Mouse (Mus musculus): Measurements from ENCODE around the gene Gm20388. TPM values are rescaled to one million over a fixed set of nuclear protein-coding genes. Genes with fewer than 3 reads are reported as not detected.

Gm20388 gene
- polyA plus RNA-seq, 1 experiment from 2014 or later, result 12.4 TPM

DNA sequence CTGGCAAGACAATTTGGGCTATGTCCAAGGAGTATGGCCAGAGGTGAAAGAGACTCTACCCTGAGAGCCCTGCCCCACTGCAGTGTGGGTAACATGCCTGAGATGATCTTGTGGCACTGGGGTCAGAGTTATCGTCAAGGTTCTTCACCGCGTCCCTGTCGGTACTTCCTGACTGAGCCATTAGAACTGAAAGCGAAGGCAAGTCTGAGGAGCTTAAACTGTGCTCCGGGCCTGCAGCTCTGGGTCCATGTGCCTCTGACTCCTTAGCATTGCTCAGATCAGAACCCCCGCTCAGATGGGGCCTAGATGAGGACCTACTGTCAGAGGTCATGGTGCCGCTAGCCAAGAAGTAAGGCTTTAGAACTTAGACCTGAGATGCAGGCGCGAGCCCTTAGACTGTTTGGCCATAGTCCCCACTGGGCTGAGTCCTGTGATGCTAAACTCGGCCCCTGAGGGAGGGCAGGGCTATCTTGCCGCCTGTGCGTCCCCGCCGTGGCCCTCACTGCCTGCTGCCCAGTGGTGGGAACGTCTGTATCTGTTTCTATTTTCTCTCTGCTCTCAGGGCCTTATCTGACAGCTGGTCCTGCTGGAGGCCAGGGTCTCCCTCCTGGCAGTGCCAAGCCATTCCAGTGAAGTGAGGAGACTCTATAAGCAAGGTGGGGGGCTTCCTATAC is 2389.1 kb downstream of the Gm20388 start:
- Histone ChIP-seq H3K27me3 (replicated peaks; ENCODE audit: control insufficient read depth, insufficient read depth, low read length) (no peaks in the 10 kb centered on the region), H3K9ac (ENCODE audit: low read depth, low read length) (no peak overlapping the region), H3K4me2 (ENCODE audit: low read length) (no peak overlapping the region), H3K27ac (ENCODE audit: low read depth, low read length) (no peak overlapping the region), H3K4me1 (ENCODE audit: control insufficient read depth, insufficient read depth, low read depth, low read length) (peaks cover 21% of the 10 kb centered on the region), H3K36me3 (ENCODE audit: control insufficient read depth, insufficient read depth, low read length) (no peaks in the 10 kb centered on the region), H3K4me3 (ENCODE audit: low read length) (no peak overlapping the region), H3K9me3 (ENCODE audit: control insufficient read depth, low read length) (no peaks in the 10 kb centered on the region)
- WGBS, result 69% methylated on average over 16 of the region's 16 CpGs
- ATAC-seq, result no peak

DNA sequence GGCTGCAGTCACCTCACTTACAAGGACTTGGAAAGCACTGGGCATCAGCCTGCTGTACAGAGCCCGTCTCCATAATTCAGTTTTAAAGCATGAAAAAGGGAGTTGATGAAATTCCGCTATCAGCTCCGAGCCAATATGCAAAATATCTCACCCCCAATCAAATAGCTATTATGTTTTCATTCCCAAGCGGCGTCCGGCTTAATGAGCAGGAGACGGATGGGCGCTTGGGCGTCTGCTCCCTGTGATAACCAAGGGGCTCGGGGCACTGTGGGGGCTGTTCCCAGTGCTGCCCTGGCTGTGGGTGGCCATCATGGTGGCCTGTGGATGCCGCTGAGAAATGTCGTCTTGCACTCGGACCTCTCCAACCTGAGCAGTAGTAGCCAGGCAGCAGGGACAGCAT is 2390.4 kb downstream of the Gm20388 start:
- no peaks in the 10 kb centered on the region for H3K36me3 ChIP-seq (ENCODE audit: control insufficient read depth, insufficient read depth, low read length)
- H3K9ac ChIP-seq (ENCODE audit: low read depth, low read length), result no peak overlapping the region
- ATAC-seq, result no peak
- 58% methylated on average over 13 of the region's 13 CpGs for WGBS
- H3K4me2 ChIP-seq (ENCODE audit: low read length), result no peak overlapping the region
- H3K4me3 ChIP-seq (ENCODE audit: low read length), result no peak overlapping the region
- H3K27me3 ChIP-seq (replicated peaks; ENCODE audit: control insufficient read depth, insufficient read depth, low read length), result no peaks in the 10 kb centered on the region
- H3K9me3 ChIP-seq (ENCODE audit: control insufficient read depth, low read length), result no peaks in the 10 kb centered on the region
- H3K4me1 ChIP-seq (ENCODE audit: control insufficient read depth, insufficient read depth, low read depth, low read length), result peaks cover 18% of the 10 kb centered on the region
- no peak overlapping the region for H3K27ac ChIP-seq (ENCODE audit: low read depth, low read length)

- Histone ChIP-seq H3K27me3 (replicated peaks; ENCODE audit: control insufficient read depth, insufficient read depth, low read length) (no peaks in the 10 kb centered on the region), H3K4me2 (ENCODE audit: low read length) (no peak overlapping the region), H3K36me3 (ENCODE audit: control insufficient read depth, insufficient read depth, low read length) (no peaks in the 10 kb centered on the region), H3K9me3 (ENCODE audit: control insufficient read depth, low read length) (no peaks in the 10 kb centered on the region), H3K4me1 (ENCODE audit: control insufficient read depth, insufficient read depth, low read depth, low read length) (peaks cover 14% of the 10 kb centered on the region; the same call in 1 of the 2 replicates), H3K4me3 (ENCODE audit: low read length) (no peak overlapping the region), H3K9ac (ENCODE audit: low read depth, low read length) (no peak overlapping the region), H3K27ac (ENCODE audit: low read depth, low read length) (0 out of 2 replicates have a peak overlapping the region, but pooled peaks have one; percentile 20)
- ATAC-seq, result no peak
- 76% methylated on average over 5 of the region's 5 CpGs for WGBS
Measured at GRCm38 (mm10) chr8:122301866-122302265, 2391.2 kb downstream of the Gm20388 start.

DNA sequence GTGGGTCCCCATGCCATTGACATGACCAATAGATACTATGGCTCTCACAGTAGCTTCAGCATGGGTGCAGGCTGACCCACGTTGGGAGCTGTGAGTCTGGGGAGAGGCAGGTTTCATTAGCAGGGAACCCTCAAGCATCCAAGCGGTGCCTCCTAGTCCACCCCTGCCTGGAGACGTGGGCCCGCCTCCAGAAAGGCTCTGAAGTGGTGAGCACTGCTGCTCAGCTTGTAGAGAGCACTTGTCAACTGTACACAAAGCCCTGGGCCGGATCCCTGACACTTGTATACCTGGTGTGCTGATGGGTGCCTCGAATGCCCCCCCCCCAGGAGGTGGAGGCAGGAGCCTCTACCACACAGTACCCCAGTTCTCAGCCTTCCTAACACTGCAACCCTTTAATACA is 2392.8 kb downstream of the Gm20388 start:
- H3K9ac ChIP-seq (ENCODE audit: low read depth, low read length), result no peak overlapping the region
- WGBS, result 75% methylated on average over 6 of the region's 6 CpGs
- no peaks in the 10 kb centered on the region for H3K36me3 ChIP-seq (ENCODE audit: control insufficient read depth, insufficient read depth, low read length)
- no peak overlapping the region for H3K27ac ChIP-seq (ENCODE audit: low read depth, low read length)
- H3K9me3 ChIP-seq (ENCODE audit: control insufficient read depth, low read length), result no peaks in the 10 kb centered on the region
- ATAC-seq, result no peak
- H3K4me1 ChIP-seq (ENCODE audit: control insufficient read depth, insufficient read depth, low read depth, low read length), result peaks cover 17% of the 10 kb centered on the region
- H3K4me2 ChIP-seq (ENCODE audit: low read length), result no peak overlapping the region
- H3K4me3 ChIP-seq (ENCODE audit: low read length), result no peak overlapping the region
- no peaks in the 10 kb centered on the region for H3K27me3 ChIP-seq (replicated peaks; ENCODE audit: control insufficient read depth, insufficient read depth, low read length)

GRCm38 (mm10) chr8:122304058-122304457 is 2393.4 kb downstream of the Gm20388 start:
- 23% methylated on average over 3 of the region's 3 CpGs for WGBS
- Histone ChIP-seq H3K4me3 (ENCODE audit: low read length) (no peak overlapping the region), H3K36me3 (ENCODE audit: control insufficient read depth, insufficient read depth, low read length) (no peaks in the 10 kb centered on the region), H3K27ac (ENCODE audit: low read depth, low read length) (no peak overlapping the region), H3K27me3 (replicated peaks; ENCODE audit: control insufficient read depth, insufficient read depth, low read length) (no peaks in the 10 kb centered on the region), H3K9ac (ENCODE audit: low read depth, low read length) (no peak overlapping the region), H3K4me2 (ENCODE audit: low read length) (no peak overlapping the region), H3K4me1 (ENCODE audit: control insufficient read depth, insufficient read depth, low read depth, low read length) (peaks cover 17% of the 10 kb centered on the region), H3K9me3 (ENCODE audit: control insufficient read depth, low read length) (no peaks in the 10 kb centered on the region)
- ATAC-seq, result no peak

DNA sequence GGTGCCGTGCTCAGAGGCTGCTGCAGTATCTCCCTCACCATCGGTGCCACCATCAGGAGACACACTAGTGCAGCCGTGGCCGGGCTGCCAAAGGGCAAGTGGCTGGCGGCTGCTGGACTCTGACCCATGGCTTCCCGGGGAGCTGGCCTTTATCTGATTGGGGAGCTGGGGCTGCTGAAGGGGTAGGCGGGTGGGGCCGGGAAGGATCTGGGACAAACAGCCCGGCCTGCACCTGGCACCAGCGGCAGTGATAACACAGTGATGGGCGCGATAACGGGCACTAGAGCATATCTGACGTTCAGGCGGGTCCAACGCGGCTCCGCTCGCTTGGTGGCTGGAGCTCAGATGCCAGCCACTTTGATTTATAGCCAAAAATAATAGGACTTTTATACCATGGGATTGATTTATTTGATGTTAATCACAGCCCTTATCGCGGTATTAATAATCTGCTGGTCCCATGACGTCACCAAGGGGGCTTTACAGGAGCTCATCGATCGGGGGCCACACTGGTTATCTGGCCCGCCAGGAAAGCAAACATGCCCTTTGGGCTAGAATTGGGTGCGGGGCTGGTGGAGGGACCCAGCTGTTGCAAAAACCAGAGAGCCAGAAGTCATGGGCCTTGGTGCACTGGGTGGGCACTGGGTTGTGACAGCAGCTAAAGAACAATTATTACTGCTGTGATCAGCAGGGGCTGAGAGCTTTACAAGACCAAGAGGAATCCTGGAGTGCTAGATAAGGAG is 2396.2 kb downstream of the Gm20388 start:
- H3K4me1 ChIP-seq (ENCODE audit: control insufficient read depth, insufficient read depth, low read depth, low read length), result peaks cover 14% of the 10 kb centered on the region
- H3K4me3 ChIP-seq (ENCODE audit: low read length), result no peak overlapping the region
- ATAC-seq, result no peak
- 62% methylated on average over 26 of the region's 26 CpGs for WGBS
- H3K9ac ChIP-seq (ENCODE audit: low read depth, low read length), result no peak overlapping the region; the same call in 1 of the 2 replicates
- H3K36me3 ChIP-seq (ENCODE audit: control insufficient read depth, insufficient read depth, low read length), result no peaks in the 10 kb centered on the region
- H3K9me3 ChIP-seq (ENCODE audit: control insufficient read depth, low read length), result no peaks in the 10 kb centered on the region
- H3K27ac ChIP-seq (ENCODE audit: low read depth, low read length), result no peak overlapping the region
- no peak overlapping the region for H3K4me2 ChIP-seq (ENCODE audit: low read length)
- no peaks in the 10 kb centered on the region for H3K27me3 ChIP-seq (replicated peaks; ENCODE audit: control insufficient read depth, insufficient read depth, low read length)

DNA sequence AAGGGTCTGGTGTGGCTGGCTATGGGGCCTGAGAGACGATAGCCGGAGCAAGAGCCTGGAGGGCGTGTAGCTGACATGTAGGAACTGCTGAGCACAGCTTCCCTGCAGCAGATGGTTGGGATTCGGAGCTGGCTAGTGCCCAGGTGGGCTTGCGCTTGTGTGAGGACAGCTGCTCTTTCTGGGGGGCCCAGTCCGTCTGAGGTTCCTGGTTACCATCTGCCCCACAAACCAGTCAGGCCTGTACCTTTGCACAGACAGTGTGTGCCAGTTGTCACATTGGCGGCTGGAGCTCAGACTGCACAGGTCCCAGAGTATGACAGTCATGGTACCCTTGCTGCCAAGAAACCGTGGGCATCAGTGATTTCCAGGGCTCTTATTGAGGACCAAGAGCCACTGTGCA is 2397.2 kb downstream of the Gm20388 start:
- Histone ChIP-seq H3K4me3 (ENCODE audit: low read length) (no peak overlapping the region), H3K4me2 (ENCODE audit: low read length) (no peak overlapping the region), H3K27ac (ENCODE audit: low read depth, low read length) (peak overlapping the region; percentile 42; the same call in 1 of the 2 replicates), H3K9me3 (ENCODE audit: control insufficient read depth, low read length) (no peaks in the 10 kb centered on the region), H3K4me1 (ENCODE audit: control insufficient read depth, insufficient read depth, low read depth, low read length) (peaks cover 7% of the 10 kb centered on the region), H3K27me3 (replicated peaks; ENCODE audit: control insufficient read depth, insufficient read depth, low read length) (no peaks in the 10 kb centered on the region), H3K36me3 (ENCODE audit: control insufficient read depth, insufficient read depth, low read length) (no peaks in the 10 kb centered on the region), H3K9ac (ENCODE audit: low read depth, low read length) (no peak overlapping the region)
- peak; percentile 44; the same call in 1 of the 2 replicates for ATAC-seq
- WGBS, result 51% methylated on average over 8 of the region's 8 CpGs

DNA sequence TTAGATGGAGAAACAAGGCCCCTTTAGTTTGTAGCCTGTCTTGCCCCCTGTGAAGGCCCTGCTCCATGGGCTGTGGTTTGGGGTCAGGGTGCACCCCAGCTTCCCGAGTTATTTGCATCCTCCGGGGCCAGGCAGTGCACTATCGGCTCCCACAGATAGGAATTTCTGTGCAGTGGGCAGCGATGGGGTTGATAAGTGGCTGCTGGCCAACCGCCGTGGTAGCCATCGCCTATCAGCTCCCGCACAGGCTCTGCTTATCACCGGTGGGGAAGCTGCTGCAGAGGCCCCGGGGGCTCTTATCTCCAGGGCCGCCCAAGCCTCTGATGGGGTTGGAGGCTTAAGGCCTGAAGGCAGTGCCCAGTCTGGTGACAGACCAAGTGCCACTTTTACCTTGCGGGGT is 2398.6 kb downstream of the Gm20388 start:
- H3K4me2 ChIP-seq (ENCODE audit: low read length), result no peak overlapping the region
- H3K36me3 ChIP-seq (ENCODE audit: control insufficient read depth, insufficient read depth, low read length), result no peaks in the 10 kb centered on the region
- H3K27ac ChIP-seq (ENCODE audit: low read depth, low read length), result no peak overlapping the region
- no peak overlapping the region for H3K9ac ChIP-seq (ENCODE audit: low read depth, low read length)
- 78% methylated on average over 12 of the region's 12 CpGs for WGBS
- no peaks in the 10 kb centered on the region for H3K9me3 ChIP-seq (ENCODE audit: control insufficient read depth, low read length)
- H3K4me3 ChIP-seq (ENCODE audit: low read length), result no peak overlapping the region
- H3K27me3 ChIP-seq (replicated peaks; ENCODE audit: control insufficient read depth, insufficient read depth, low read length), result no peaks in the 10 kb centered on the region
- no peak for ATAC-seq
- peaks cover 7% of the 10 kb centered on the region for H3K4me1 ChIP-seq (ENCODE audit: control insufficient read depth, insufficient read depth, low read depth, low read length)

- ATAC-seq, result no peak
- Histone ChIP-seq H3K27me3 (replicated peaks; ENCODE audit: control insufficient read depth, insufficient read depth, low read length) (no peaks in the 10 kb centered on the region), H3K4me1 (ENCODE audit: control insufficient read depth, insufficient read depth, low read depth, low read length) (peaks cover 7% of the 10 kb centered on the region), H3K36me3 (ENCODE audit: control insufficient read depth, insufficient read depth, low read length) (no peaks in the 10 kb centered on the region), H3K4me2 (ENCODE audit: low read length) (no peak overlapping the region), H3K9ac (ENCODE audit: low read depth, low read length) (no peak overlapping the region), H3K9me3 (ENCODE audit: control insufficient read depth, low read length) (no peaks in the 10 kb centered on the region), H3K27ac (ENCODE audit: low read depth, low read length) (no peak overlapping the region), H3K4me3 (ENCODE audit: low read length) (no peak overlapping the region)
- 96% methylated on average over 2 of the region's 2 CpGs for WGBS
Measured at GRCm38 (mm10) chr8:122311115-122311514, 2400.5 kb downstream of the Gm20388 start.
